Mouse (Mus musculus) bone marrow macrophage, adult 2 months (primary cell): ENCODE results near the gene Tspan32. TPM values are rescaled to one million over a fixed set of nuclear protein-coding genes. Genes with fewer than 3 reads are reported as not detected.

Experiments
- H3K27ac ChIP-seq: 2 replicates; pipeline ENCODE4 v1.5.1; 2012; ENCODE audit warnings: low read depth, low read length; ENCODE audit not compliant: insufficient read depth
- H3K4me1 ChIP-seq: 2 replicates; pipeline ENCODE4 v1.6.1; 2012; ENCODE audit warnings: low read length; ENCODE audit not compliant: control insufficient read depth, insufficient read depth
- H3K4me3 ChIP-seq: 2 replicates; pipeline ENCODE4 v1.5.1; 2012; ENCODE audit warnings: mild to moderate bottlenecking, low read length, moderate library complexity; ENCODE audit not compliant: insufficient read depth
- CTCF ChIP-seq: IDR thresholded peaks from 2 replicates; pipeline ENCODE4 v1.5.1; 2012; ENCODE audit warnings: low read depth, mild to moderate bottlenecking, low read length, moderate library complexity
- POLR2A ChIP-seq: IDR thresholded peaks from 2 replicates; pipeline ENCODE4 v1.6.1; 2012; ENCODE audit warnings: mild to moderate bottlenecking, low read depth, low read length, borderline replicate concordance
- polyA plus RNA-seq: library from polyadenylated mRNA; stranded (reverse); fragments of >200 nt; gene quantifications from 2 replicates; pipeline ENCODE4 v1.2.4, GENCODE M21; 2012; ENCODE audit not compliant: missing spikeins, insufficient read depth, insufficient read length

The Tspan32 gene
- polyA plus RNA-seq, 1 experiment = 25.7 TPM

GRCm38 (mm10) chr7:143064226-143064625, 59.4 kb downstream of the Tspan32 start:
- Histone ChIP-seq H3K4me3 (no peak overlapping the region), H3K4me1 (peaks cover 14% of the 10 kb centered on the region), H3K27ac (no peak overlapping the region)
- no peak for TF ChIP-seq CTCF
- no peak for TF ChIP-seq POLR2A

GRCm38 (mm10) chr7:143065692-143066091, 60.8 kb downstream of the Tspan32 start:
- TF ChIP-seq POLR2A (no peak), CTCF (no peak)

GRCm38 (mm10) chr7:143067469-143067868, 62.6 kb downstream of the Tspan32 start:
- no peak for TF ChIP-seq CTCF
- no peak for TF ChIP-seq POLR2A
- Histone ChIP-seq H3K4me3 (no peak overlapping the region), H3K4me1 (peaks cover 4% of the 10 kb centered on the region; the same call in 1 of the 2 replicates), H3K27ac (no peak overlapping the region)

More at GRCm38 (mm10) chr7:143065692-143066091, 60.8 kb downstream of the Tspan32 start:
- Histone ChIP-seq H3K4me1 (peaks cover 4% of the 10 kb centered on the region; the same call in 1 of the 2 replicates), H3K27ac (no peak overlapping the region), H3K4me3 (no peak overlapping the region)

GRCm38 (mm10) chr7:143067897-143068296, 63.1 kb downstream of the Tspan32 start:
- Histone ChIP-seq H3K4me3 (no peak overlapping the region), H3K27ac (no peak overlapping the region), H3K4me1 (peaks cover 4% of the 10 kb centered on the region; the same call in 1 of the 2 replicates)
- TF ChIP-seq POLR2A = no peak
- no peak for TF ChIP-seq CTCF

GRCm38 (mm10) chr7:143068316-143068881, 63.6 kb downstream of the Tspan32 start:
- TF ChIP-seq POLR2A (no peak), CTCF (0 out of 2 replicates have a peak, but pooled peaks have one; percentile 14)
- peak overlapping the region; percentile 39 for H3K4me3 ChIP-seq
- peak overlapping the region; percentile 67 for H3K27ac ChIP-seq
- H3K4me1 ChIP-seq = peaks cover 4% of the 10 kb centered on the region; the same call in 1 of the 2 replicates

- Histone ChIP-seq H3K4me3 (peak within 1 kb of the TSS; percentile 90), H3K4me1 (peaks cover 4% of the 10 kb centered on the region; the same call in 1 of the 2 replicates), H3K27ac (peak within 1 kb of the TSS; percentile 67)
- TF ChIP-seq POLR2A = no peak
- no peak for TF ChIP-seq CTCF
Observed at GRCm38 (mm10) chr7:143068882-143069591, 64.2 kb downstream of the Tspan32 start, which contains the start of gene Tssc4. TSS of gene Tssc4 (plus strand) at chr7:143069249.

Other genes with a start within 250 kb of the Tspan32 start
- not detected in 2 replicates for gene Th, start 73.9 kb upstream of the Tspan32 start, polyA plus RNA-seq
- not detected in 2 replicates for gene Ascl2, start 35.8 kb upstream of the Tspan32 start, polyA plus RNA-seq
- gene Cd81, start 47.7 kb downstream of the Tspan32 start, polyA plus RNA-seq = 314 and 321 TPM in 2 replicates
- gene Tssc4, start 64.2 kb downstream of the Tspan32 start, polyA plus RNA-seq = 17.5 and 23.0 TPM in 2 replicates
- gene Trpm5, start 89.6 kb downstream of the Tspan32 start, polyA plus RNA-seq = not detected in 2 replicates
- not detected in 2 replicates for gene Kcnq1, start 101.3 kb downstream of the Tspan32 start, polyA plus RNA-seq